24 mouse cellular contexts compared by ENCODE assay signal in the genomic region with DNA sequence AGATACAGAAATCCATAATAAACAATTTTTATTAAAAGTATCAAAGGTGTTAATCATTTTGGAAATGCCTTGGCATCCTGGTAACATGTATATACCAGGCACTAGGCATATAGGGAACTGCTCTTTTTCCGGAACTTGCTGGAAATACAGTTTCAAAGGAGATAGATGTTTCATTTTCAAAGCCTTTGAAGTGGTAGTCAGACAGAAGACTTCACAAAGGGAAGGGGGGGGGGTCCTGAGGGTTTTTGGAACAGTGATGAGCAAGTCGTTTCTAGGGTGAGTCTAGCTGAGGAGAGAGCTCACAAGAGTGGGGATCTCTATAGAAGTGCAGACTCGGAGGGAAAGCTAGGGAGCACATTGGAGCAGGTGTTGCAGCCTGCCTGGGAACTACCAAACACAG.
"Had no signal": no experiment of that assay in that cellular context is flagged by ENCODE, and none has a peak within 500 bp of the region (broad histone marks: within the 10 kb centered on the region; RNA-seq: fewer than 3 reads in every experiment).

No protein-coding gene starts in this region.

- H3K9ac ChIP-seq: heart, embryonic 13.5 days; heart, embryonic 15.5 days; hindbrain, embryonic 13.5 days; hindbrain, embryonic 15.5 days; kidney, embryonic 15.5 days; limb, embryonic 12.5 days had no signal

- H3K27ac ChIP-seq: heart, embryonic 13.5 days; heart, embryonic 15.5 days; hindbrain, embryonic 13.5 days; hindbrain, embryonic 15.5 days; hindbrain, postnatal 0 days; kidney, embryonic 15.5 days; kidney, postnatal 0 days; limb, embryonic 10.5 days; limb, embryonic 12.5 days had no signal

- H3K4me3 ChIP-seq: heart, embryonic 13.5 days; heart, embryonic 15.5 days; hindbrain, embryonic 13.5 days; hindbrain, embryonic 15.5 days; kidney, embryonic 15.5 days; limb, embryonic 10.5 days; limb, embryonic 12.5 days had no signal

- H3K36me3 ChIP-seq: heart, embryonic 13.5 days; heart, embryonic 15.5 days; hindbrain, embryonic 13.5 days; hindbrain, embryonic 15.5 days; kidney, embryonic 15.5 days; limb, embryonic 10.5 days; limb, embryonic 12.5 days had no signal

- H3K4me1 ChIP-seq: heart, embryonic 15.5 days; hindbrain, embryonic 13.5 days; hindbrain, embryonic 15.5 days; kidney, embryonic 15.5 days; limb, embryonic 10.5 days; limb, embryonic 12.5 days had no signal

- H3K9me3 ChIP-seq: heart, embryonic 13.5 days; heart, embryonic 15.5 days; hindbrain, embryonic 13.5 days; hindbrain, embryonic 15.5 days; kidney, embryonic 15.5 days; limb, embryonic 10.5 days had no signal

- DNase-seq: gastrocnemius, postnatal 14 days; gastrocnemius, postnatal 36 days; heart, adult 18-20 months; heart, postnatal 14 days; heart, postnatal 36 days; kidney, adult 11 months; kidney, adult 2 months; kidney, adult 9 months; kidney, postnatal 14 days; kidney, postnatal 36 days; layer of hippocampus, adult 9-11 months; layer of hippocampus, postnatal 36 days; liver had no signal

- ATAC-seq: hindbrain, postnatal 0 days had no signal

- H3K27me3 ChIP-seq: heart, embryonic 13.5 days; heart, embryonic 15.5 days; hindbrain, embryonic 13.5 days; hindbrain, embryonic 15.5 days; kidney, embryonic 15.5 days; limb, embryonic 12.5 days had no signal

- H3K4me2 ChIP-seq: heart, embryonic 11.5 days; heart, embryonic 13.5 days; heart, embryonic 15.5 days; hindbrain, embryonic 13.5 days; hindbrain, embryonic 15.5 days; kidney, embryonic 15.5 days; limb, embryonic 12.5 days; liver, embryonic 11.5 days had no signal
